Mouse (Mus musculus): ENCODE measurements at regions not wholly inside any gene's neighbourhood (a gene's known extent, or its start where the extent isn't known, plus 50 kb on each side); places are given as distances from the start of the nearest gene placed in this dataset.

DNA sequence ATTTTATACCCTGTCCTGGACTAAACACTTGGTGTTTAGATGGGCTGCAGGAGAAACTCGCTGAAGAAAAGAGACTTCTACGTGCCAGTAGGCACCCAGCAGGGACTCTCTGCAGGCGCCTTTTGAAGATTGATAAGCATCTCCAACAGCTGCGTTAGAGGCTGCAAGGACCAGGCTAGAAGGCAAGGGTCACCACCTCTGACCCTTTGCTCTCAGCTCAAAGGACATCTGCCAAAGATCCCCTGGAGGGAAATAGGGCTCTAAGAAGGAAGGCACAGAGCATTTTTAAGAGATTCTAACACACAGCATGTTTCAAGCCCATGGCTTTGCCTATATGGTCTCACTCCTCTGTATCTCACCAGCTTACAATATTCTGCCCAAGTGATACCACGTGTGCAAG, 139.7 kb upstream of the Gpc5 start:
- no peaks in the 10 kb centered on the region for H3K27me3 ChIP-seq (ENCODE audit: control insufficient read depth)
- H3K4me3 ChIP-seq (replicated peaks) = no peak overlapping the region
- TF ChIP-seq TAL1 (IDR thresholded peaks at IDR 0.05; ENCODE audit: low read length) (no peak), GATA1 (IDR thresholded peaks at IDR 0.05; ENCODE audit: low read length) (no peak)
- peaks cover 2% of the 10 kb centered on the region for H3K4me1 ChIP-seq (ENCODE audit: control insufficient read depth)
- H3K9me3 ChIP-seq (ENCODE audit: control insufficient read depth, low read length) = no peaks in the 10 kb centered on the region
- H3K36me3 ChIP-seq (ENCODE audit: control insufficient read depth) = no peaks in the 10 kb centered on the region

DNA sequence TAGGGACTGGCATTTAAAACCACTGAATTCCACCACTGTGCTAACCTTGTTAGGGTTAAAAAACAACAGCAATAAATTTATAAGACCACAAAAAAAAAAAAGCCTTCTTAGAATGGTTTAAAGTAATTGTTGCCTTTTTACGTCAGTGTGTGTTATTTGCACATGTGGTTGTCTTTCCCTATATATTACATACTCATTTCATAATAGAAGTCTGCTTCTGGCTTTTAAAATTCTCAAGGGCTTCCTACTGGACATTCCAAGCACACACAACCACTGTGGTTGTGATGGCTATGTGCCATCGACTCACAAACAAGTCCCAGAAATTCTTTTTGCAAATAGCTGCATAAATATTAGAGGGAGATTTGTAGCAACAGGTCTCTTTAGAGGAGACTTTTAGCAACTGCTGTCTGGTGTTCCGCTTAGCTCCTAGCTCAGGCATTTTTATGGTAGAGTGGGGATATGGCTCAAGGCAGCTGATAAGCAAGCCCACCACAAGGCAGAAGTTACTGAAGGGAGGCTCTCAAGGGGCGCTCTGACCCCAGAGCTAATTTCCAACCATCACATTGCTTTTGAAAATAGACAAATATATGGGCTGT, 138.8 kb upstream of the Gpc5 start:
- no peaks in the 10 kb centered on the region for H3K9me3 ChIP-seq (ENCODE audit: control insufficient read depth, low read length)
- H3K36me3 ChIP-seq (ENCODE audit: control insufficient read depth) = no peaks in the 10 kb centered on the region
- peaks cover 2% of the 10 kb centered on the region for H3K4me1 ChIP-seq (ENCODE audit: control insufficient read depth)
- TF ChIP-seq TAL1 (IDR thresholded peaks at IDR 0.05; ENCODE audit: low read length) (no peak), GATA1 (IDR thresholded peaks at IDR 0.05; ENCODE audit: low read length) (no peak)
- no peak overlapping the region for H3K4me3 ChIP-seq (replicated peaks)
- no peaks in the 10 kb centered on the region for H3K27me3 ChIP-seq (ENCODE audit: control insufficient read depth)

DNA sequence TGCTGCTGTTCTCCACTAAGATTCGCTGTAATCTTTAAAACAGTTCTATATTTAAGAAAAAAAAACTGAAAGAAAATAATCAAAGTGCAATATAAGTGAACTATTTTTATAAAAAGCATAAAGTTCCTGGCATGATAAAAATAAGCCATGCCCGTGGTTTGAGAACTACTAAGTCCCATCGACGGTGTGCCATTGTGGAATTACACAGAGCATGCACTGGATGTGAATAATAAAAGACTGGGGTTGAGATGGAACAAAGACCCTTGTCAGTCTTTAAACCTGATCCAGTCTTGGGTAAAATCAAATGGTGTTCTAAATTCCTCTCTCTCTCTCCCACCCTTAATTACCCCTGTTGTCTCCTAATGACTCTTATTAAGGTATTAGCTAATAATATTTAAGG, 137.7 kb upstream of the Gpc5 start:
- TF ChIP-seq GATA1 (IDR thresholded peaks at IDR 0.05; ENCODE audit: low read length) (no peak), TAL1 (IDR thresholded peaks at IDR 0.05; ENCODE audit: low read length) (no peak)
- Histone ChIP-seq H3K9me3 (ENCODE audit: control insufficient read depth, low read length) (no peaks in the 10 kb centered on the region), H3K4me3 (replicated peaks) (no peak overlapping the region), H3K4me1 (ENCODE audit: control insufficient read depth) (no peaks in the 10 kb centered on the region), H3K27me3 (ENCODE audit: control insufficient read depth) (no peaks in the 10 kb centered on the region), H3K36me3 (ENCODE audit: control insufficient read depth) (no peaks in the 10 kb centered on the region)

DNA sequence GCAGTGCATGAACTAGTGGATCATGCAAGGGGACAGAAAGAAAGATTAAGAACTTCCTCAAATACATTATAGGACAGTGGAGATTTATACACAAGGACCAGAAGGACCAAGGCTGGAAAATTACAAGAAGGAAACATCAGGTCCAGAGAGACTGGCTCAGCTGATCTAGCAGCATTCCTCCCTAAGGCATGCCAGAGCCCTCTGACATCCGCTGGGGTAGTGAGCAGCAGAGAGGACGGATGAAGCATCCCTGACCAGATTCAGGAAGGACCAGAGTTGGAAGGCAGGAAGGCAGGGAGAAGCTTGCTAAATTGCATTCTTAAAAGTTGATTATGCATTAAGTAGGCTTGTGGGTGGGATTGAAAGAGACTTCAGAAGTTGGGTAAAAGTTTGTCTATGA, 136.4 kb upstream of the Gpc5 start:
- Histone ChIP-seq H3K9me3 (ENCODE audit: control insufficient read depth, low read length) (no peaks in the 10 kb centered on the region), H3K36me3 (ENCODE audit: control insufficient read depth) (no peaks in the 10 kb centered on the region), H3K27me3 (ENCODE audit: control insufficient read depth) (no peaks in the 10 kb centered on the region), H3K4me3 (replicated peaks) (no peak overlapping the region), H3K4me1 (ENCODE audit: control insufficient read depth) (no peaks in the 10 kb centered on the region)
- TF ChIP-seq GATA1 (IDR thresholded peaks at IDR 0.05; ENCODE audit: low read length) = no peak

DNA sequence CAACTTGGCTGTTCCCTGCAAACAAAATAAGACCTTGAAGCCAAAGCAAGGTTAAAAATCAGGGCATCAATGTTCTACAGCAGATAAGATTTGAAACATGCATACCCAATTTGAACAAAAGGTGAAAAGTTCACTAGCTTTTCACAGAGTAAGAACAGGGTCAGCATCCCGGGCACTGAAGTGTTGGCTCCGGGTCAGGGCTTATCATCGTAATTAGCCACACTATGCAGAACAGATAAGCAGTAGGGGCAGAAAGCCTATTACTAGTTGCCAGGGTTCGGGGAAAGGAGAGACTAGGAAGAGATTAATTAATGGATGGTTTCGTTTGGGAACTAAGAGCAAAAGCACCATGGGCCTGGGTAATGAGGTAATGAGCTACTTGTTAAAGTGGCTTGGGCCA, 131.7 kb upstream of the Gpc5 start:
- no peaks in the 10 kb centered on the region for H3K4me1 ChIP-seq (ENCODE audit: control insufficient read depth)
- TF ChIP-seq TAL1 (IDR thresholded peaks at IDR 0.05; ENCODE audit: low read length) (no peak), GATA1 (IDR thresholded peaks at IDR 0.05; ENCODE audit: low read length) (no peak)
- no peaks in the 10 kb centered on the region for H3K9me3 ChIP-seq (ENCODE audit: control insufficient read depth, low read length)
- H3K36me3 ChIP-seq (ENCODE audit: control insufficient read depth) = no peaks in the 10 kb centered on the region
- no peak overlapping the region for H3K4me3 ChIP-seq (replicated peaks)
- no peaks in the 10 kb centered on the region for H3K27me3 ChIP-seq (ENCODE audit: control insufficient read depth)

DNA sequence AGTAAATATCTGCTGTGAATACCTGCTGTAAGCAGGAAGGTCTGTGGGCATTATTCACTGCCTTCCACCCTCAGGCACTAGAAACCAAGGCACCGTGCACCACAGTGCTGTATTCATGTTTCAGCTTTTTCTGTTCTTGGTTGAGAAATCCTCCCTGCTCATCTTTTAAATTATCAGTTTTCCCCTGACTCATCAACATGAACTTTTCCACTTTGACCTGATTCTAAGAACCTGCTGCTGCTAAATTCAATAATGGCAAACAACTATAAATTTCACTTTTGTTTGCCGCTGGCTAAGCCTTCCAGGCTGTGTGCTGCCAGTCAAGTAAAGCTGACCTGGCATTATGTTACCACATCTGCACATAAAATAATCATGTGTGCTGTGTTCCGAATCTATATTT, 126.1 kb upstream of the Gpc5 start:
- H3K4me3 ChIP-seq (replicated peaks) = no peak overlapping the region
- no peaks in the 10 kb centered on the region for H3K4me1 ChIP-seq (ENCODE audit: control insufficient read depth)
- no peaks in the 10 kb centered on the region for H3K9me3 ChIP-seq (ENCODE audit: control insufficient read depth, low read length)
- TF ChIP-seq GATA1 (IDR thresholded peaks at IDR 0.05; ENCODE audit: low read length) (no peak), TAL1 (IDR thresholded peaks at IDR 0.05; ENCODE audit: low read length) (no peak)
- no peaks in the 10 kb centered on the region for H3K27me3 ChIP-seq (ENCODE audit: control insufficient read depth)
- no peaks in the 10 kb centered on the region for H3K36me3 ChIP-seq (ENCODE audit: control insufficient read depth)

DNA sequence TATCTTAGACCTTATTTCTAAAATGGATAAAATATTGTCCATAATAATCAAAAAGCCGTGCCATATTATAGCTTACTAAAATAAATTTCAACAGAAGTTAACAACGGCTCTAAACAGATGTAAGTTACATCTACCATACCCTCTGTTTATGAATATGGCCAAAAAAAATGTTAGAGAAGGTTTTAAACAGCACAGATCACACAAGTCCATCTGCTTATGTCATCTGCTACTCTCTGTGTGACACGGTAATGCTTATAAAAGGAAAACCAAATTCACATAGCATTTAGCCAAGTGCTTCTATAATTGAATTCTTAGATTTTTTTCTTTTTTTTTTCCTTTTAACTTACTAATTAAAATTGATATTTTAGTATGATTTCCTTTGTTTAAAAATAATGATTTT, 123.0 kb upstream of the Gpc5 start:
- Histone ChIP-seq H3K4me3 (replicated peaks) (no peak overlapping the region), H3K36me3 (ENCODE audit: control insufficient read depth) (no peaks in the 10 kb centered on the region), H3K27me3 (ENCODE audit: control insufficient read depth) (no peaks in the 10 kb centered on the region), H3K4me1 (ENCODE audit: control insufficient read depth) (no peaks in the 10 kb centered on the region), H3K9me3 (ENCODE audit: control insufficient read depth, low read length) (no peaks in the 10 kb centered on the region)
- TF ChIP-seq GATA1 (IDR thresholded peaks at IDR 0.05; ENCODE audit: low read length) = no peak
- no peak for TF ChIP-seq TAL1 (IDR thresholded peaks at IDR 0.05; ENCODE audit: low read length)

DNA sequence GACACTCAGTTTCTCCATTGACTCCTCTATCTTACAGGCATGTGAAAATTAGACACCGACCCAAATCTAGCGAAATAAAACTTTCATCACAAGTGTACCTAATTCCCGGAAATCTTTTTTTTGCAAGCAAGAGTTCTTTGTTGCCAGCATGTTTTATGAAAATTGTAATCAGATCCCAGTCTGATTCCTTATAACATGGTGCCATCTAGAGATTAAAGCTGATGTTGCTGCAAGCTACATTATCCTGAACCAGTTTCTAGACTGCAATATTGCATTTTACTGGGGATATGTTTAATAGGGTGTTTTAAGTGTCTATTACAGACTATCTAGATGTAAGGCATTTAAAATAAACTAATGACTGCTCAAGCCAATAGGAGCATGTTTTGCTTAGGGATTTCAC, 110.9 kb upstream of the Gpc5 start:
- Histone ChIP-seq H3K27me3 (ENCODE audit: control insufficient read depth) (no peaks in the 10 kb centered on the region), H3K4me1 (ENCODE audit: control insufficient read depth) (no peaks in the 10 kb centered on the region), H3K9me3 (ENCODE audit: control insufficient read depth, low read length) (no peaks in the 10 kb centered on the region), H3K4me3 (replicated peaks) (no peak overlapping the region), H3K36me3 (ENCODE audit: control insufficient read depth) (no peaks in the 10 kb centered on the region)
- no peak for TF ChIP-seq GATA1 (IDR thresholded peaks at IDR 0.05; ENCODE audit: low read length)

DNA sequence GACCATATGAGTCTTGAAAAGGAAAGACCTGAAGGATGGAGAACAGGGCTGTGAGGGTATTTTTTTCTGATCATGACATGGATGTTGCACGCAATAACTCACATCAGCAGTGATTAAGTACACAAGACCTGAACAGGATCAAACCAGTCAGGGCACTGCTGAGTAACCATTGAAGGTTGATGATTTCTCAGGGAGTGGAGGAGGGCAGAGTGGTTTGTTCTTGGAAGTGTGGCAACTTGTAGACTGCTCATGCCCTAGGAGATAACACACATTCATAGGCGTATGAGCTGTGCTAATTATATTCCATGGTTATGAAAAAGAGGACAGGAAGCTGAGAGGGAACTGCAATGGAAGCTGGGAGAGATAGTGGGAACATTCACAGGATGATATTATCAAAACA, 88.8 kb upstream of the Gpc5 start:
- Histone ChIP-seq H3K4me3 (replicated peaks) (no peak overlapping the region), H3K36me3 (ENCODE audit: control insufficient read depth) (no peaks in the 10 kb centered on the region), H3K4me1 (ENCODE audit: control insufficient read depth) (no peaks in the 10 kb centered on the region), H3K9me3 (ENCODE audit: control insufficient read depth, low read length) (no peaks in the 10 kb centered on the region), H3K27me3 (ENCODE audit: control insufficient read depth) (no peaks in the 10 kb centered on the region)
- TF ChIP-seq GATA1 (IDR thresholded peaks at IDR 0.05; ENCODE audit: low read length) = no peak
- TF ChIP-seq TAL1 (IDR thresholded peaks at IDR 0.05; ENCODE audit: low read length) = no peak

DNA sequence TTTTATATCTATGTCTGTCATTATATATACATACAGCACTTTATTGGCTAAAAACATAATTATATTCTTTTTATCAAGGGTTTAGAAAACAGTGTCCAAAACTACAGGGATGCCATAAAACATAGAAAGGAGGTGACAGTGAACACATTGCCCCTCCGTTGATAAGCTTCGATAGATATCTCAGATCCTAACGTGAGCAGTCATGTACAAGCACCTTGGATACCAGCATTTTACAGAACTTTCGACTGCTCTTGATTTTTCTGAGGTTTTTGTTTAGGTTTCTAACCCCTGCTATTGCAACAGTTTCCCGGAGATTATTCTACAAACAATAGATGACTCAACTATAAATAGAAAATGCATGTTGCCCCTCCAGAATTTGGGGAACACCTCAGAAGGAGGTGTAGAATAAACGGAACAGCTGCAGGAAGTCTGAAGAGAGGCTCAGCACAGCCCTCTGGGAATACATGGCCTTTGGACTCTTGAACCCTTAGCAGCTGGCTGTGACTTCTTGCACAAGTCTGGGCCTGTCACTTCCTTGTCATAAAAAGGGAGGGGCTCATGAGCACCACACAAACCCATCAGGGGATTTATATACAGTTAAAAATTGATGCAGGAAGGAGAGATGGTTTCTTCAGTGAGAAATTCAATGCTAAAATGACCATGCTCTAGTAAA, 87.1 kb upstream of the Gpc5 start:
- Histone ChIP-seq H3K4me1 (ENCODE audit: control insufficient read depth) (no peaks in the 10 kb centered on the region), H3K36me3 (ENCODE audit: control insufficient read depth) (no peaks in the 10 kb centered on the region), H3K27me3 (ENCODE audit: control insufficient read depth) (no peaks in the 10 kb centered on the region), H3K4me3 (replicated peaks) (no peak overlapping the region), H3K9me3 (ENCODE audit: control insufficient read depth, low read length) (no peaks in the 10 kb centered on the region)
- TF ChIP-seq GATA1 (IDR thresholded peaks at IDR 0.05; ENCODE audit: low read length) = no peak
- no peak for TF ChIP-seq TAL1 (IDR thresholded peaks at IDR 0.05; ENCODE audit: low read length)

Measured in erythroblast, embryonic 14.5 days (primary cell).